Comparison of ENCODE assay signal across 8 mouse cellular contexts in the genomic region with DNA sequence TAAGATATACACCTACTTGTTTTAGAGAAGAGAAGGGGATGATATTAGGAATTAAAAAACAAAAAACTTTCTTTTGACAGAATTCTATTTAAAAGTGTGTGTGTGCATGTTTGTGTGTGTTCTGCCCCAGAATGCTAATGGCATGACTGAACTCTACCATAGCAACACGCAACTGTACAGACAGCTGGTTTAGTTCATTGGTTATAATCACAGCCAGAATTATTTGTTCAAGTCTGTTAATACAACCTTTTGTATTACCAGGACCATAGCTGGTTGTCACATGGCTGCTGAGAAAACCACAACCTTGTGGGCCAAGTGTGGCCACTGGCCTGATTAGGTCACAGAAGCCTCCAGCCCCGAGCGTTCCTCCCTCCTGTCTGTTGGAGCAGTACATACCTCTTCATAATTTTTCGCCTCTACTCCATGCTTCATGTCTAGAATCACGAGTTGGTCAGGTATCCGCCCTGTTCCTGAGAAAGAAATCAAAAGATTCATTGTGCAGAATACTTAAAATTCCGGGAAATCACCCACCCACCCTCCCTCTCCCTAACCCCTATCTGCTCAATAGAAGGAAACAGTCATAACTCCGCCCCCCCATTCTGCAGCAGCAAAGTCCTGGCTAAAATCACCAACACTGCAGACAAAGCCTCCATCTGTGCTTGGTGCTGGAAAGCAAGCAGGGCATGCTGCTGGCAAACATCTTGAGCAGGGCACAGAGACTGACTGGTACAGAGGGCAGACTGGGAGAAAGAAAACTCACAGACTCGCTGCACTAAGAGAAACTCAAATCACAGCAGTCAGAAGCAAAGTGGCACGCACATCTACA. TPM values are rescaled to one million over a fixed set of nuclear protein-coding genes. Genes with fewer than 3 reads are reported as not detected.
DNase-seq lines count a peak whose midpoint lies in the region; ATAC-seq and TF ChIP-seq lines count a peak whose summit lies in the region.

No protein-coding gene starts in this region.

- H3K4me2 ChIP-seq in neural tube, embryonic 14.5 days (ENCODE audit: low read depth, low read length) = no peak overlapping the region

- H3K9me3 ChIP-seq in neural tube, embryonic 14.5 days (ENCODE audit: control insufficient read depth, low read length) = no peaks in the 10 kb centered on the region

- H3K36me3 ChIP-seq in neural tube, embryonic 14.5 days (ENCODE audit: control insufficient read depth, insufficient read depth, low read length) = peaks cover 21% of the 10 kb centered on the region
- peaks cover 47% of the 10 kb centered on the region for H3K36me3 ChIP-seq in thymus, adult 2 months (ENCODE audit: control insufficient read depth, insufficient read depth, low read length)

- no peak overlapping the region for H3K9ac ChIP-seq in neural tube, embryonic 14.5 days (replicated peaks; ENCODE audit: low read depth, low read length)

- no peak for ATAC-seq in cerebellum, adult (ENCODE audit: insufficient number of reproducible peaks, low FRiP score, low TSS enrichment)
- ATAC-seq in neural tube, embryonic 14.5 days (ENCODE audit: low read depth) = peak; percentile 80

- DNase-seq in cerebellum, adult 11 months = peak; percentile 22
- peak; percentile 94 for DNase-seq in Muller cell, postnatal 12 days (ENCODE audit: inconsistent ontology term)
- peak; percentile 33 to 57 for DNase-seq in frontal cortex, postnatal 14 days (ENCODE audit: low spot score in 2 of 2)
- DNase-seq in layer of hippocampus, adult 9-11 months = peak; percentile 92
- DNase-seq in thymus, adult 2 months = no peak
- DNase-seq in adrenal gland, adult 18-20 months (ENCODE audit: low spot score in 2 of 2) = no peak

- no peaks in the 10 kb centered on the region for H3K27me3 ChIP-seq in neural tube, embryonic 14.5 days (ENCODE audit: control insufficient read depth, insufficient read depth, low read length)
- H3K27me3 ChIP-seq in thymus, adult 2 months (ENCODE audit: control insufficient read depth, insufficient read depth, low read length) = no peaks in the 10 kb centered on the region

- no peak for TF ChIP-seq POLR2A in thymus, adult 2 months (IDR thresholded peaks at IDR 0.05; ENCODE audit: control insufficient read depth, extremely low read depth, insufficient read depth, low read length, poor library complexity)

- no peak for TF ChIP-seq CTCF in thymus, adult 2 months (IDR thresholded peaks at IDR 0.05; ENCODE audit: borderline replicate concordance, control insufficient read depth, extremely low read depth, insufficient read depth, low read length, poor library complexity)

- no peaks in the 10 kb centered on the region for H3K4me1 ChIP-seq in neural tube, embryonic 14.5 days (ENCODE audit: control insufficient read depth, insufficient read depth, low read length)
- H3K4me1 ChIP-seq in thymus, adult 2 months (replicated peaks; ENCODE audit: control insufficient read depth, insufficient read depth, low read length) = no peaks in the 10 kb centered on the region

- 67% methylated on average over 10 of the region's 10 CpGs for WGBS in neural tube, embryonic 14.5 days
- 91% methylated on average over 10 of the region's 10 CpGs for WGBS in thymus, adult 2 months

- H3K27ac ChIP-seq in neural tube, embryonic 14.5 days (ENCODE audit: low read depth, low read length) = peak overlapping the region; percentile 55
- H3K27ac ChIP-seq in thymus, adult 2 months (ENCODE audit: control insufficient read depth, insufficient read depth, low read length) = no peak overlapping the region

- no peak overlapping the region for H3K4me3 ChIP-seq in neural tube, embryonic 14.5 days (ENCODE audit: low read depth, low read length)
- H3K4me3 ChIP-seq in thymus, adult 2 months (ENCODE audit: control insufficient read depth, insufficient read depth, low read length) = no peak overlapping the region

RNA-seq across cellular contexts. Expression of gene Nek9, which starts 11.5 kb away (rescaled TPM):
- 8.9 and 10.0 TPM in 2 replicates for polyA plus RNA-seq in neural tube, embryonic 14.5 days (2014; fragmentation: Nextera tagmentation; extraction: Ambion mirVana)
- polyA plus RNA-seq in thymus, adult 2 months (2012; rRNA removed) = 32.1 and 34.7 TPM in 2 replicates
- 10 to 100 TPM; 90.7 to 95.5 TPM for total RNA-seq in adrenal gland, adult 18-20 months (2021)

RNA-seq across cellular contexts. Expression of gene Tmed10, which starts 24.0 kb away (rescaled TPM):
- polyA plus RNA-seq in neural tube, embryonic 14.5 days (2014; fragmentation: Nextera tagmentation; extraction: Ambion mirVana) = 209 and 238 TPM in 2 replicates
- 152 and 180 TPM in 2 replicates for polyA plus RNA-seq in thymus, adult 2 months (2012; rRNA removed)
- total RNA-seq in adrenal gland, adult 18-20 months (2021) = 100 to 1,000 TPM; 234 to 328 TPM

Comparison
In these comparisons a context has a peak if more than half of its experiments do, and no peak if none do; other contexts are left out.
1. DNase-seq: peak in cerebellum, adult 11 months (single experiment), Muller cell, postnatal 12 days (single experiment), frontal cortex, postnatal 14 days (2 of 2) and layer of hippocampus, adult 9-11 months (single experiment); none in thymus, adult 2 months (single experiment) and adrenal gland, adult 18-20 months (0 of 2).